Mouse (Mus musculus): ENCODE results near the gene Adgrg6. TPM values are rescaled to one million over a fixed set of nuclear protein-coding genes. Genes with fewer than 3 reads are reported as not detected.

Adgrg6 gene
- polyA plus RNA-seq (2015; fragmentation: Nextera tagmentation; extraction: Ambion mirVana): 7.2 and 9.4 TPM in 2 replicates

GRCm38 (mm10) chr10:14544941-14545717 lies at the start of gene Adgrg6:
Adgrg6 (minus strand) TSS chr10:14545659.

Other genes with a start within 250 kb of the Adgrg6 start
- gene Vta1, start 159.9 kb upstream of the Adgrg6 start, polyA plus RNA-seq (2015; fragmentation: Nextera tagmentation; extraction: Ambion mirVana): 80.4 and 81.1 TPM in 2 replicates
- not detected in 2 replicates for gene Nmbr, start 159.9 kb upstream of the Adgrg6 start, polyA plus RNA-seq (2015; fragmentation: Nextera tagmentation; extraction: Ambion mirVana)
- gene Gje1, start 172.6 kb upstream of the Adgrg6 start, polyA plus RNA-seq (2015; fragmentation: Nextera tagmentation; extraction: Ambion mirVana): not detected in 2 replicates